8 mouse cellular contexts compared by ENCODE assay signal in genomic region chr2:91327968-91328728, GRCm38 (mm10).
DNase-seq lines count a peak whose midpoint lies in the region; ATAC-seq and TF ChIP-seq lines count a peak whose summit lies in the region.

No protein-coding gene starts in this region.

- no peak overlapping the region for H3K9ac ChIP-seq in forebrain, postnatal 0 days
- H3K9ac ChIP-seq in kidney, postnatal 0 days (ENCODE audit: low read depth, low read length): no peak overlapping the region
- no peak overlapping the region for H3K9ac ChIP-seq in neural tube, embryonic 13.5 days
- H3K9ac ChIP-seq in heart, embryonic 11.5 days (ENCODE audit: low read depth, low read length): no peak overlapping the region

- H3K4me2 ChIP-seq in forebrain, postnatal 0 days (ENCODE audit: low read depth): no peak overlapping the region
- H3K4me2 ChIP-seq in kidney, postnatal 0 days (ENCODE audit: low read length): no peak overlapping the region
- no peak overlapping the region for H3K4me2 ChIP-seq in neural tube, embryonic 13.5 days
- no peak overlapping the region for H3K4me2 ChIP-seq in heart, embryonic 11.5 days

- no peak for TF ChIP-seq POLR2A in cerebellum, adult 2 months (IDR thresholded peaks at IDR 0.05; ENCODE audit: borderline replicate concordance, insufficient read depth, low read length)

- ATAC-seq in forebrain, postnatal 0 days: peak; percentile 71
- peak; percentile 82 for ATAC-seq in kidney, postnatal 0 days (replicated peaks; ENCODE audit: low FRiP score, low read depth)
- ATAC-seq in neural tube, embryonic 13.5 days (ENCODE audit: low read depth): peak; percentile 58
- ATAC-seq in heart, embryonic 11.5 days (replicated peaks; ENCODE audit: insufficient number of reproducible peaks, low FRiP score, low TSS enrichment): no peak

- H3K9me3 ChIP-seq in forebrain, postnatal 0 days (ENCODE audit: low read length): no peaks in the 10 kb centered on the region
- no peaks in the 10 kb centered on the region for H3K9me3 ChIP-seq in kidney, postnatal 0 days (replicated peaks; ENCODE audit: low read length)
- H3K9me3 ChIP-seq in neural tube, embryonic 13.5 days: no peaks in the 10 kb centered on the region
- no peaks in the 10 kb centered on the region for H3K9me3 ChIP-seq in heart, embryonic 11.5 days (replicated peaks; ENCODE audit: control insufficient read depth, low read length)

- 63% methylated on average over 12 of the region's 12 CpGs for WGBS in cerebellum, adult 2 months
- WGBS in forebrain, postnatal 0 days: 17% methylated on average over 12 of the region's 12 CpGs
- 35% methylated on average over 12 of the region's 12 CpGs for WGBS in kidney, postnatal 0 days
- 37% methylated on average over 12 of the region's 12 CpGs for WGBS in neural tube, embryonic 13.5 days
- 73% methylated on average over 12 of the region's 12 CpGs for WGBS in heart, embryonic 11.5 days (ENCODE audit: insufficient replicate concordance)

- H3K27ac ChIP-seq in cerebellum, adult 2 months (ENCODE audit: insufficient read depth, low read length): no peak overlapping the region
- H3K27ac ChIP-seq in forebrain, postnatal 0 days (ENCODE audit: low read depth, low read length): peak overlapping the region; percentile 40; the same call in 1 of the 2 replicates
- peak overlapping the region; percentile 67 for H3K27ac ChIP-seq in kidney, postnatal 0 days
- H3K27ac ChIP-seq in neural tube, embryonic 13.5 days (replicated peaks): peak overlapping the region; percentile 70
- H3K27ac ChIP-seq in heart, embryonic 11.5 days (ENCODE audit: low read depth, low read length): no peak overlapping the region

- no peak for TF ChIP-seq CTCF in cerebellum, adult 2 months (IDR thresholded peaks at IDR 0.05; ENCODE audit: borderline replicate concordance, insufficient read depth, low read depth, low read length)
- TF ChIP-seq CTCF in forebrain, postnatal 0 days (IDR thresholded peaks at IDR 0.05; ENCODE audit: low read depth): peak; percentile 19; the same call in 1 of the 2 replicates
- TF ChIP-seq CTCF in kidney, postnatal 0 days (IDR thresholded peaks at IDR 0.05; ENCODE audit: low read depth): 0 out of 2 replicates have a peak, but pooled peaks have one; percentile 12

- peaks cover 18% of the 10 kb centered on the region for H3K4me1 ChIP-seq in cerebellum, adult 2 months (ENCODE audit: control insufficient read depth, insufficient read depth, low read length)
- no peaks in the 10 kb centered on the region for H3K4me1 ChIP-seq in forebrain, postnatal 0 days (ENCODE audit: insufficient read depth)
- H3K4me1 ChIP-seq in kidney, postnatal 0 days (replicated peaks; ENCODE audit: insufficient read depth, low read length): peaks cover 19% of the 10 kb centered on the region; the same call in 1 of the 2 replicates
- H3K4me1 ChIP-seq in neural tube, embryonic 13.5 days (replicated peaks): peaks cover 64% of the 10 kb centered on the region
- no peaks in the 10 kb centered on the region for H3K4me1 ChIP-seq in heart, embryonic 11.5 days (ENCODE audit: control insufficient read depth, insufficient read depth, low read length)

- H3K27me3 ChIP-seq in cerebellum, adult 2 months (ENCODE audit: control insufficient read depth, insufficient read depth, low read length): no peaks in the 10 kb centered on the region
- no peaks in the 10 kb centered on the region for H3K27me3 ChIP-seq in forebrain, postnatal 0 days (ENCODE audit: insufficient read depth, low read length)
- H3K27me3 ChIP-seq in kidney, postnatal 0 days (ENCODE audit: insufficient read depth, low read length): no peaks in the 10 kb centered on the region
- H3K27me3 ChIP-seq in neural tube, embryonic 13.5 days: no peaks in the 10 kb centered on the region
- no peaks in the 10 kb centered on the region for H3K27me3 ChIP-seq in heart, embryonic 11.5 days (ENCODE audit: control insufficient read depth, insufficient read depth, low read length)

- no peak overlapping the region for H3K4me3 ChIP-seq in cerebellum, adult 2 months (replicated peaks; ENCODE audit: insufficient read depth, low read depth, low read length)
- H3K4me3 ChIP-seq in forebrain, postnatal 0 days (ENCODE audit: low read depth, low read length): no peak overlapping the region
- H3K4me3 ChIP-seq in kidney, postnatal 0 days (replicated peaks; ENCODE audit: low read depth, low read length): no peak overlapping the region
- H3K4me3 ChIP-seq in neural tube, embryonic 13.5 days: no peak overlapping the region
- no peak overlapping the region for H3K4me3 ChIP-seq in heart, embryonic 11.5 days (ENCODE audit: low read depth, low read length)

- peak; percentile 65 for DNase-seq in Muller cell, postnatal 12 days (ENCODE audit: inconsistent ontology term)
- DNase-seq in cerebellum, adult 2 months: peak; percentile 22 to 42
- DNase-seq in forebrain, postnatal 0 days: peak; percentile 61
- peak; percentile 69 for DNase-seq in kidney, postnatal 0 days (ENCODE audit: low spot score)
- no peak for DNase-seq in gastrocnemius, adult 8-10 months (ENCODE audit: low spot score in 2 of 2)
- no peak for DNase-seq in spleen, postnatal 36 days (ENCODE audit: low spot score in 2 of 2)

- no peaks in the 10 kb centered on the region for H3K36me3 ChIP-seq in forebrain, postnatal 0 days (ENCODE audit: insufficient read depth)
- H3K36me3 ChIP-seq in kidney, postnatal 0 days (ENCODE audit: insufficient read depth, low read length): no peaks in the 10 kb centered on the region
- H3K36me3 ChIP-seq in neural tube, embryonic 13.5 days: no peaks in the 10 kb centered on the region
- H3K36me3 ChIP-seq in heart, embryonic 11.5 days (ENCODE audit: control insufficient read depth, insufficient read depth, low read length): no peaks in the 10 kb centered on the region

Comparison
In these comparisons a context has a peak if more than half of its experiments do, and no peak if none do; other contexts are left out.
1. DNase-seq: peak in Muller cell, postnatal 12 days (single experiment), cerebellum, adult 2 months (2 of 2), forebrain, postnatal 0 days (single experiment) and kidney, postnatal 0 days (single experiment); none in gastrocnemius, adult 8-10 months (0 of 2) and spleen, postnatal 36 days (0 of 2).
2. H3K27ac ChIP-seq: peak in forebrain, postnatal 0 days (single experiment), kidney, postnatal 0 days (single experiment) and neural tube, embryonic 13.5 days (single experiment); none in cerebellum, adult 2 months (single experiment) and heart, embryonic 11.5 days (single experiment).